Mouse (Mus musculus) embryonic facial prominence, embryonic 10.5 days (tissue): ENCODE data around the gene Wdr82. TPM values are rescaled to one million over a fixed set of nuclear protein-coding genes. Genes with fewer than 3 reads are reported as not detected.
"Not testable (repeated sequence)": the region's sequence is repeated elsewhere in the genome, so short reads cannot be mapped to it uniquely, and the experiment has no call there.

Source experiments
- DNase-seq: peaks from one replicate; pipeline ENCODE4 v3.0.0-alpha.2; 2017; ENCODE audit warnings: low spot score
- H3K27ac ChIP-seq: fragments of 300-500 bp; sonication (generic); replicated peaks from 2 replicates; pipeline ENCODE4 v1.5.1; 2016; ENCODE audit warnings: mild to moderate bottlenecking
- H3K27me3 ChIP-seq: fragments of 300-500 bp; sonication (generic); replicated peaks from 2 replicates; pipeline ENCODE4 v1.6.1; 2016; ENCODE audit warnings: low read depth, mild to moderate bottlenecking; ENCODE audit not compliant: poor library complexity, severe bottlenecking
- H3K36me3 ChIP-seq: fragments of 300-500 bp; sonication (generic); replicated peaks from 2 replicates; pipeline ENCODE4 v1.6.1; 2016; ENCODE audit warnings: mild to moderate bottlenecking, moderate library complexity
- H3K4me1 ChIP-seq: fragments of 300-500 bp; sonication (generic); 2 replicates; pipeline ENCODE4 v1.6.1; 2016
- H3K4me3 ChIP-seq: fragments of 300-500 bp; sonication (generic); 2 replicates; pipeline ENCODE4 v1.5.1; 2016; ENCODE audit warnings: mild to moderate bottlenecking, moderate library complexity
- H3K9me3 ChIP-seq: fragments of 300-500 bp; sonication (generic); 2 replicates; pipeline ENCODE4 v1.6.1; 2016; ENCODE audit warnings: mild to moderate bottlenecking
- WGBS: fragments of 180-500 bp; shearing (Covaris S2); methylation state at CpG from one replicate; pipeline ENCODE4 v1.1.7; 2016; 5-methylcytosine and 5-hydroxymethylcytosine counted together
- polyA plus RNA-seq: library from polyadenylated mRNA; unstranded; fragments of >200 nt; fragmentation: Nextera tagmentation; extraction: Ambion mirVana; gene quantifications from 2 replicates; pipeline ENCODE4 v1.2.1, GENCODE M21; 2016

Gene Wdr82
- polyA plus RNA-seq, 1 experiment from 2014 or later: 28.8 TPM

- Histone ChIP-seq H3K4me3 (no peak overlapping the region), H3K9me3 (no peaks in the 10 kb centered on the region), H3K27me3 (peaks cover 7% of the 10 kb centered on the region; the same call in 1 of the 2 replicates), H3K27ac (no peak overlapping the region), H3K36me3 (no peaks in the 10 kb centered on the region), H3K4me1 (peaks cover 11% of the 10 kb centered on the region)
- WGBS: 16% methylated on average over 1 of the region's 1 CpGs
- no peak for DNase-seq
Measured at GRCm38 (mm10) chr9:106167703-106168102, 3.0 kb upstream of the Wdr82 start.

GRCm38 (mm10) chr9:106169006-106169405 lies 1.7 kb upstream of the Wdr82 start:
- H3K4me3 ChIP-seq, DNase-seq, H3K9me3 ChIP-seq, H3K27me3 ChIP-seq, H3K36me3 ChIP-seq, H3K27ac ChIP-seq: not testable (repeated sequence)
- peaks cover 24% of the 10 kb centered on the region for H3K4me1 ChIP-seq
- WGBS: 84% methylated on average over 1 of the region's 1 CpGs

DNA sequence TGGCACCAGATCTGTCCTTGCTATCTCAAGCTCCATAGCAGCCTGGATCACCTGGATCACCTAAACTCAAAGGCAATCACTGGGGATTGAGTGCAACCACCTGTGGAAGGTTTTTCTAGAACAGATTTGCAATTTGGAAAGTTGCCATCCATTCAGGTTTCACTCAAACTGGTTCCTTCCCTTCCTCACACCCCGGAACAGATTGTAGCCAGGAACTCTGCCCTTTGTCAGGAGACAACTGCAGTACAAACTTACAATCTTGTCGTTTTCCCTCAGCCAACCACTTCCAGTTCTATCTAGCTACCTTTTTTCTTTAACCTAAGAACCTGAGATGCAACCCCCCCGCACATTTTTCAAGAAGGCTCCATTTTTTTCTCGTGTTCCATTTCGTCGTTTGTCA lies 811 bp upstream of the Wdr82 start:
- Histone ChIP-seq H3K4me3 (peak overlapping the region; percentile 78), H3K27me3 (peaks cover 7% of the 10 kb centered on the region; the same call in 1 of the 2 replicates), H3K36me3 (peaks cover 14% of the 10 kb centered on the region), H3K27ac (no peak overlapping the region), H3K4me1 (peaks cover 31% of the 10 kb centered on the region), H3K9me3 (no peaks in the 10 kb centered on the region)
- DNase-seq: no peak
- WGBS: 34% methylated on average over 6 of the region's 6 CpGs

DNA sequence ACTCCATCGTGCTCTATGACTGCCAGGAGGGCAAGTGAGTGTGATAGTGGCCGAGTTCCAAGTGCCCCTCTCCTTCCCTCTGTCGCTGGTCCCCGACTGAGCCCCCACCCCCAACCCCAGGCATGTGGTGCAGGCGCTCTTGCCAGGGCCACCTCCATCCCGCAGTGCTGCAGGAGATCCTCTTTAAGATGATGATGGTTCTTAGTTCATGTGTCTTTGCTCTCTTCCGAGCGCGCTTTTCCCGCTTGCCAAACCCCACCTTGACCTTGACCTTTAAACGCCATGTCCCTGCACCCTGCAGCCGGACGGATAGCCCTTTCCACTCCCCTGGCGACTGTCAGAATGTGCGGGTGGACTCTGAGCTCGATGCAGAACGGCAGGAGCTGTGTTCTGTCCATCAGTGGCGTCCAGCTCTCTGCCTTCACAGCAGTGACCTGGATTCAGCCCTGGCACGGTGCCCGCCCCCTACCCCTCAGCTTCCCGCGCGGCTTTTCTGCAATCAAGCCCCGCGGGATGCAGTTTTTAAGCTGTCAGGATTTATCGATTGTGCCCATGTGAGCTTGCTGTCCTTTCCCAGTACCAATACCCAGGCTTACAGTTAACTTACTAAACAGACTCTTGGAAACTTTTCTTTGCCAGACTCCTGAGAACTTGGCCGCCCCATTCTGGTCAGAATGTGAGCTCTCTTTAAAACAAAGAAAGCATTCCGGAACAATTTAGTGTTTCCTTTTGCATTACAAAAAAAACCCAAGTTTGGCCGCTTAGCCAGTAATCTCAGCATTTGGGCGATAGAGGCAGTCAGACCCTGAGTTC lies 824 bp downstream of the Wdr82 start:
- Histone ChIP-seq H3K27me3 (peaks cover 7% of the 10 kb centered on the region; the same call in 1 of the 2 replicates), H3K36me3 (peaks cover 22% of the 10 kb centered on the region), H3K4me3 (peak overlapping the region; percentile 78), H3K9me3 (no peaks in the 10 kb centered on the region), H3K27ac (peak overlapping the region; percentile 95), H3K4me1 (peaks cover 37% of the 10 kb centered on the region)
- 1% methylated on average over 30 of the region's 30 CpGs for WGBS
- DNase-seq: peak; percentile 69

DNA sequence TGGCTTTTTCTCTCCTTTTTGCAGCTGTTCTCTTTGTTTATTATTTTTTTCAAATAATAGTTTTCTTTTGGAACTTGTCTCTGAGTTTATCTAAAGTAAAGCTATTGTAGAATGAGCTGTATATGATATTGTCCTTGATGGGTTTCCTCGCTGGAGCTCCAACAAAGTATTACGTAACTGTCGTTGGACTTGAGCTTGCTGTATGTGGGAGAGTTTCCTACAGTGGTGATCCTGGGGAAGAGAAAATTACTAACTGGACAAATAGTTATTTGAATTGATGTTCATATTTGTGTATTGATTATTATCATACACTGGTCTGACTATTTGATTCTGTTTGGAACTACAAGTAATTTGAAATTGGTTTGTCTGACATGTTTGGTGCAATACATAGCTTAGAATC lies 1.8 kb downstream of the Wdr82 start:
- no peaks in the 10 kb centered on the region for H3K9me3 ChIP-seq
- peaks cover 37% of the 10 kb centered on the region for H3K4me1 ChIP-seq
- peaks cover 7% of the 10 kb centered on the region; the same call in 1 of the 2 replicates for H3K27me3 ChIP-seq
- 57% methylated on average over 3 of the region's 3 CpGs for WGBS
- no peak for DNase-seq
- H3K27ac ChIP-seq: no peak overlapping the region
- peaks cover 32% of the 10 kb centered on the region for H3K36me3 ChIP-seq
- peak overlapping the region; percentile 78 for H3K4me3 ChIP-seq

GRCm38 (mm10) chr9:106173363-106173762 lies 2.6 kb downstream of the Wdr82 start:
- Histone ChIP-seq H3K4me3 (peak overlapping the region; percentile 78), H3K27me3 (peaks cover 7% of the 10 kb centered on the region; the same call in 1 of the 2 replicates), H3K9me3 (no peaks in the 10 kb centered on the region), H3K27ac (no peak overlapping the region), H3K36me3 (peaks cover 41% of the 10 kb centered on the region), H3K4me1 (peaks cover 37% of the 10 kb centered on the region)
- 78% methylated on average over 2 of the region's 2 CpGs for WGBS
- no peak for DNase-seq

DNA sequence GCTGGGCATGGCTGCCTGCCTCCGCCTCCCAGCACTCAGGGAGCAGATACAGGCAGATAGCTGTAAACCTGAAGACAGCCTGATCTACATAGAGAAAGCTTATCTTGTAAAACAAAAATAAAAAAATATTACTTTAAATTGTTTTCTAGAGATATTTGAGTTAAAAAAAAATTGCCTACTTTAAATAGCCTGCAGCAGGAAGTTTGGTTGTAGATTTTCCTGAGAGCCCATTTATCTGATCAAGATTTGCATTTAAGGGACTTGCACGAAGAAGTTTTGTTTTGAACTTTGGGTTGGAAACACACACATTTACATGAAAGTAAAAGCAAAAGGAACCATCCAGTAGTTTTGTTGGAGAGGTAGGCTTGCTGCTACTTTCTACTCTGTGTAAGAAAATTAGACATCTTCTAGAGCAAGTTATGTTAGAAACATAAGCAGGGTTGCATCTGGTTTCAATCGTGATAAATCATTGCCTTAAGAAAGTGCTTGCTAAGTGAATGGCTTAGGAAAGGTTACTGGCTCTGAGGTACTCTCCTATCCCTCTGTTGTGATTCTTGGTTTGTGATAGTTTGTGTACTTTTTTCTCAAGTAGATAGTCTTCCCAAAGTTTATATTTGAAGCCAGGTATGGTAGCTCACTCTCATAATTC lies 4.9 kb downstream of the Wdr82 start:
- Histone ChIP-seq H3K9me3 (no peaks in the 10 kb centered on the region), H3K4me3 (no peak overlapping the region), H3K27ac (no peak overlapping the region), H3K36me3 (peaks cover 64% of the 10 kb centered on the region), H3K27me3 (no peaks in the 10 kb centered on the region), H3K4me1 (peaks cover 29% of the 10 kb centered on the region)
- DNase-seq: no peak
- 82% methylated on average over 3 of the region's 3 CpGs for WGBS

- Histone ChIP-seq H3K36me3 (peaks cover 75% of the 10 kb centered on the region), H3K4me1 (peaks cover 29% of the 10 kb centered on the region), H3K27me3 (no peaks in the 10 kb centered on the region), H3K9me3 (no peaks in the 10 kb centered on the region), H3K4me3 (no peak overlapping the region), H3K27ac (no peak overlapping the region)
- WGBS: 89% methylated on average over 5 of the region's 5 CpGs
- no peak for DNase-seq
Measured at GRCm38 (mm10) chr9:106176769-106177168, 6.0 kb downstream of the Wdr82 start.

DNA sequence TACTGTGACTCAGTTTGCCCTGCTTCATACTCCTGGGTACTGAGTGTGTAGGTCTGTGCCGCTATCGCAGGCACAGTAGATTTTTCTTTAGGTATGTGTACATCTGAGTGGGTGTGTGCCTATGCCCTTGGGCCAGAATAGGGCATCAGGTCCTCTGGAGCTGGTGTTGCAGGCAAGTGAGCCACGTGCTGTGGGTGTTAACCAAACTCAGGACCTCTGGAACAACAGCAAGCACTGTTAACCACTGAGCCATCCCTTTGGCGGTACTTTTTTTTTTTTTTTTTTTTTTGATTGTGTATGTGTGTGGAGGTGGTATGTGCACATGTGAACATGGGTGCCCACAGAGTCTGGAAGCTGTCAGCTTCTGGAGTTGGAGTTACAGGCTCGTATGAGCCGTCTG lies 7.1 kb downstream of the Wdr82 start:
- peaks cover 85% of the 10 kb centered on the region for H3K36me3 ChIP-seq
- 92% methylated on average over 6 of the region's 6 CpGs for WGBS

DNA sequence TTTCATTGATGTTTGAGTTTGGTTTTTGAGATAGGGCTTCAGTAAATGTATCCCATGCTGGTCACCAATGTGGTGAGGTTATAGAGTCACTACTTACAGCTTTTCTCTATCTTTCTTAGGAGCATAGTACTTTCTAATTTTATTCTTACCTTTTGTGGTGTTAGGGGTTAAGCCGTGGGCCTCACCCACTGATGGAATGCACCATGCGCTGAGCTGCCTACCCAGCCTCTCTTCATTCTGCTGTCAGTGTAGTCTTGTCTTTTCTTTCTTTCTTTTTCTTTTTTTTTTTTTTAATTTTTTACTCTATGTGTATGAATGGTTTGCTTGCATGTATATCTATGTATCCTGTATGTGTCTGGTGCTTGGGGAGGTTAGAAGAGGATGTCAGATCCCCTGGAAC lies 8.7 kb downstream of the Wdr82 start:
- peaks cover 90% of the 10 kb centered on the region for H3K36me3 ChIP-seq

More for the DNA sequence above, 7.1 kb downstream of the Wdr82 start:
- Histone ChIP-seq H3K4me1 (peaks cover 25% of the 10 kb centered on the region), H3K27ac (no peak overlapping the region), H3K4me3 (no peak overlapping the region), H3K9me3 (no peaks in the 10 kb centered on the region), H3K27me3 (no peaks in the 10 kb centered on the region)
- no peak for DNase-seq

DNA sequence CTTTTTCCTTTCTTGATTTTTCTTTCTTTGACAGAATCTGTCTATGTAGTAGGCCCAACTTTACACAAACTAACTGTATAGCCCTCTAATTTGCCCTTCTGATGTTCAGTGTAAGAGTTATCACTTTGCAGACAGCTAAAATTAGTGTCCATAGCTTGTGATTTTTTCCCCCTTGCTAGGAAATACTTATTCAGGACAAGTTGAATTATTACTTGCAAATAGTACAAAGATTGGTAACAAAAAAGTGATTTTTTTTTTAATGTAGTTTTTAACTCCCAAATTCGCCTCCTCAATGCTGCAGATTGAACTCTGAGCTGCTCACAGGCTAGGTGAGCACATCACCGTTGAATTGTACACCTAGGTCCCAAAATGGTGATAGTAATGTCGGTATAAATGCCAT lies 9.2 kb downstream of the Wdr82 start:
- Histone ChIP-seq H3K9me3 (no peaks in the 10 kb centered on the region), H3K36me3 (peaks cover 93% of the 10 kb centered on the region)
- 92% methylated on average over 3 of the region's 3 CpGs for WGBS

More for the DNA sequence above, 8.7 kb downstream of the Wdr82 start:
- H3K4me1 ChIP-seq: peaks cover 10% of the 10 kb centered on the region
- no peak overlapping the region for H3K4me3 ChIP-seq
- H3K27me3 ChIP-seq: no peaks in the 10 kb centered on the region
- H3K27ac ChIP-seq: no peak overlapping the region
- no peaks in the 10 kb centered on the region for H3K9me3 ChIP-seq
- DNase-seq: no peak
- 92% methylated on average over 2 of the region's 2 CpGs for WGBS

DNA sequence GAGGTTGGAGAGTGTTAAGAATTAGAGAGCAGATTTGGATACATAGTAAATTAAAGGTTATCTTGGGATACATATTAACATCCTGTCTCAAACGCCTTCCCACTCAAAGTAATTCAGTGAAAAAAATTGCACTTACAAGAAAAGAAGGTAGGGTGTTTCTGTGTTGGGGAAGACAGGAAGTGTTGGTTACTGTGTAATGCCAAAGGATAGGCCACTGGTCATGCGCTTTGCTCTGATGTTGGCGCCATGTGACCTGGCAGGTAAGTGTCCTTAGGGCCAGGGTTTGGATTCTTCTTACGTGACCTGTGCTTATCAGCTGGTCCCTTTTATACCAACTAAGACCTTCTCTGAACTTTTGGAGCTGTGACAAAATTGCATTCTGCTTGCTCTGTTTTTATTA lies 11.4 kb downstream of the Wdr82 start:
- H3K9me3 ChIP-seq: no peaks in the 10 kb centered on the region
- 94% methylated on average over 4 of the region's 4 CpGs for WGBS
- no peaks in the 10 kb centered on the region for H3K4me1 ChIP-seq
- H3K36me3 ChIP-seq: peaks cover 100% of the 10 kb centered on the region
- no peak for DNase-seq
- H3K27ac ChIP-seq: no peak overlapping the region
- H3K27me3 ChIP-seq: no peaks in the 10 kb centered on the region
- no peak overlapping the region for H3K4me3 ChIP-seq

More for the DNA sequence above, 9.2 kb downstream of the Wdr82 start:
- Histone ChIP-seq H3K4me1 (peaks cover 6% of the 10 kb centered on the region), H3K27ac (no peak overlapping the region), H3K4me3 (no peak overlapping the region), H3K27me3 (no peaks in the 10 kb centered on the region)
- no peak for DNase-seq

- DNase-seq: no peak
- H3K27me3 ChIP-seq: no peaks in the 10 kb centered on the region
- no peak overlapping the region for H3K27ac ChIP-seq
- no peaks in the 10 kb centered on the region for H3K4me1 ChIP-seq
- H3K4me3 ChIP-seq: no peak overlapping the region
- peaks cover 100% of the 10 kb centered on the region for H3K36me3 ChIP-seq
- no peaks in the 10 kb centered on the region for H3K9me3 ChIP-seq
- WGBS: 95% methylated on average over 5 of the region's 5 CpGs
Measured at GRCm38 (mm10) chr9:106183996-106184395, 13.3 kb downstream of the Wdr82 start.
